Mouse (Mus musculus) T-helper 2 cell (primary cell): ENCODE data around the gene Edc4.

Experiments used
- in situ Hi-C: fragments of 300-600 bp; cut with MboI, MseI; formaldehyde crosslinking; loops from one replicate; pipeline ENCODE4 v1.15.1; 2025; ENCODE audit warnings: high pct_unique_total_duplicates

Gene Edc4

DNA sequence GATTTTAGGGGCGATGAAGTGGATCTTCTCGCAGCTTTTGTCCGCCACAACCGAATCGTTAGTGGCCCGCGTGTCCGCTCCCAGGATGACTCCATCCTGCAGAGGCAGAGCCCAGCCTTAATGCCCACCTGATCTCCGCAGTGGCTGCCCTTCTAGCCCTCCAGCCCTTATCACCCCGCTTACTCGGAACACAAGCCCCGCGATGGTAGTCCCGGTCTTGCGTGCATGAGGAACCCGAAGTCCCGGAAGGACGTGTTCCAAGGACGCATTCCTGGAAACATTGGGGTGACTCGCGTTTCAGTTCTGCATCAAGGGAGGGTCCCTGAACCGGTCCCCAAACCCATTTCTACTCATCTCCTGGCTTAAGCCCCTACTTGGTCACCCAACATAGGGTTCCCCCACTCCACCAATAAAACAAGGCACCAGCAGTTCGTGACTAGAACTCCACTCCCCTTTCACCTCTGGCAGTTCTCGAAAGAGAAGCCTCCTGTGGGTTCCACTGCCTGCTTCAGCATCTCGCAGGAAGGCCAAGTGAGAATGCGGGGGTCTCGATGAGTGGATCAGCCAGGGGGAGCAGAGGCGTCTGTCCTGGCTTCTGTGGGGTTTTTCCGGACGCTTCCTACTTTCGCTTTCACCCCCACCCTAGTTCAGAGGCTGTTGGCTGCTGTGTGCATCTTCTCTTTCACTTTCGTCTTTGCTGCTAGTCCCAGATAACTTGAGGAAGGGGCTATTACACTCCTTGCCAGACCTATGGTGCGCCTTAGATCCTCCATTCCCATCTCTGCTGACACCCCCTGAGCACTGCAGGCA is 57.0 kb downstream of the Edc4 start:
- in situ Hi-C loops: loop anchor here (5.0 kb wide), 1 partner anchor 230 kb away; the partner anchor contains the start of genes 4933405L10Rik and Enkd1

DNA sequence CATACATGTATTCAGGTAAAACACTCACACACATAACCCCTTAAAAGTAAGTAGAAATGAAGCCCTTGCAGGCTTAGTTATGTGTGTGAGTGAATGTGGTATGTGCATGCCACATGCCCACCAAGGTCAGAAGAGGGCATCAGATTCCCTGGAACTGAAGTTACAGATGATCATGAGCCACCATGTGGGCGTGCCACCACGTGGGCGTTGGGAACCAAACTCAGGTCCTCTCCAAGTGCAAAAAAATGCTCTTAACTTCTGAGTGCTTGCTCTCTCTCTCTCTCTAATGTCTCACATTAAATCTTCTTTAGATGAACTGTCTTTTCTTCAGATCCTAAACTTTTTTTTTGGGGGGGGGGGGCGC is 57.6 kb downstream of the Edc4 start, which contains the start of gene Psmb10:
Gene Psmb10 (minus strand): TSS at position 139 of the 364 bp plus-strand sequence.
- in situ Hi-C loops: loop anchor here (5.0 kb wide), 1 partner anchor 231 kb away; the partner anchor contains the start of genes 4933405L10Rik and Enkd1

DNA sequence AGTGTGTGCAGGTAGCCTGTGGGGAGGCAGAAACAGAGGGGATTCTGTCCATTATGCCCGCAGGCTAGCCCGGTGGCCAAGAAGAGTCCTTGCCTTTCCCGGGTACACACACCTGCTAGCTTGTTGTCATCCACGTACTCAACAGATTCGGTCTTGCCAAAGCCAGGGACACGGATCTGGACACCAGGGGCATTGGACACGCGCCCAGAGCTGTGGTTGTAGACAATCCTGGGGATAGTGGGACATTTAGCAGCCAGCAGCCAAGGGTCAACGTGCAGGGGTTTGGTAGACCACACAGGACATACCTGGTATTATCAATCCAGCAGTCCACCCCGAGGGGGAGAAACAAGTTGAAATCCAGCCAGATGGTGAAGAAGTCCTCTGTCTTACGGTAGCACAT is 61.3 kb downstream of the Edc4 start:
- in situ Hi-C loops: no loop called here

DNA sequence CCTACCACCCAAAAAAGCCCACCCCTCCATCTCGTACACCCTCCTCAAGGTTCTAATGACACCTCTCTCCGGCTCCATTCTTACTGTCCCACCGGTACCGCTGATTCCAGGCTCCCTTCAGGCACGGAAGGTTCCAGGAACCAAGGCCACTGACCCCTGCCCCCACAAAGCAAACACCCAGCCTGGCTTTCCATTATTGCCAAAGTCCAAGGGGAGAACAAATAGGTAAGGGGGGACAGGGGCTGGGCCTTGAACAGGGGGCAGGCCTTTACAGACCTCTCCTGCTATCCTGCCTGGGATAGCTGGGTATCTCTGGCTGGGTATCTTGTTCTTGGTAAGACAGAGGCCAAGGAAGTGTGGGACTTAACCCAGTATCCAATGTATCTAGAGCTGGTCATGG is 61.9 kb downstream of the Edc4 start:
- in situ Hi-C loops: no loop called here

DNA sequence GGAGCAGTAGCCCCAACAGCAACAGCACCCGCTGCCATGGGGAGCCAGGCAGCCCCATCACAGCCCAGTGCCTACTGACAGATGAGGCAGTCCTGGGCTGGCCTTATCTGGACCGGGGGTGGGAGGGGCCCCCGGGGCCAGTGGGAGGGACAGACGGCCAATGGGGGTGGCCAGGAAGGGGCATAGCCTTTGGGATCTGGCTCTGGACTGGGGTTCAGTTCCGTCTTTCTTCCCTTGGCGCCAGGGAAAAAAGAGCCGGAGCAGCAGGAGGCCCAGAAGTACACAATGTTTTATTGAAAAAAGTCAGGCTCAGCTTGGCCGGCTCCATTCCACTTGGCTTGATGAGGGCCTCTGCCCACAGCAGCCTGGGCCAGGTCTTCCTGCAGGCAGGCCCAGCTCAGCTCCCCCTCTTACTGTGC is 62.6 kb downstream of the Edc4 start, which contains the start of gene Lcat:
Gene Lcat (minus strand): TSS at position 62 of the 419 bp plus-strand sequence.
- in situ Hi-C loops: no loop called here
